16 mouse cellular contexts compared by ENCODE assay signal in genomic region chr5:100377376-100377775, GRCm38 (mm10).
"Had no signal": no experiment of that assay in that cellular context is flagged by ENCODE, and none has a peak within 500 bp of the region (broad histone marks: within the 10 kb centered on the region; RNA-seq: fewer than 3 reads in every experiment).

No protein-coding gene starts in this region.

- H3K27me3 ChIP-seq: megakaryocyte, embryonic 14.5 days; midbrain, embryonic 13.5 days; midbrain, embryonic 15.5 days; neural tube, embryonic 12.5 days; stomach, embryonic 15.5 days had no signal

- H3K4me1 ChIP-seq: midbrain, embryonic 13.5 days; midbrain, embryonic 15.5 days; neural tube, embryonic 12.5 days; stomach, embryonic 15.5 days had no signal

- H3K27ac ChIP-seq: macrophage; midbrain, embryonic 13.5 days; midbrain, embryonic 15.5 days; neural tube, embryonic 12.5 days; stomach, embryonic 15.5 days; stomach, postnatal 0 days had no signal

- H3K9me3 ChIP-seq: megakaryocyte, embryonic 14.5 days; midbrain, embryonic 13.5 days; midbrain, embryonic 15.5 days; neural tube, embryonic 12.5 days; stomach, embryonic 15.5 days had no signal

- H3K9ac ChIP-seq: lung, embryonic 14.5 days; midbrain, embryonic 13.5 days; midbrain, embryonic 15.5 days; neural tube, embryonic 12.5 days; stomach, embryonic 15.5 days had no signal

- DNase-seq: lung, adult 18-20 months; lung, embryonic 14.5 days; lung, postnatal 10 days; lung, postnatal 36 days; right cerebral cortex, postnatal 14 days; thymus, adult 2 months; thymus, postnatal 25 days; thymus, postnatal 4 days had no signal

- H3K4me3 ChIP-seq: megakaryocyte, embryonic 14.5 days; midbrain, embryonic 13.5 days; midbrain, embryonic 15.5 days; neural tube, embryonic 12.5 days; stomach, embryonic 15.5 days had no signal

- ATAC-seq: midbrain, embryonic 13.5 days; midbrain, embryonic 15.5 days had no signal

- H3K4me2 ChIP-seq: lung, embryonic 14.5 days; midbrain, embryonic 11.5 days; midbrain, embryonic 13.5 days; midbrain, embryonic 15.5 days; neural tube, embryonic 12.5 days; stomach, embryonic 15.5 days had no signal
